Mouse (Mus musculus) T-helper 17 cell (primary cell): ENCODE measurements around the gene Caprin1.

ENCODE experiments used
- in situ Hi-C, 2 experiments: fragments of 300-600 bp; cut with MboI, MseI; formaldehyde crosslinking; loops; 1 replicate in 1 of 2; 2 replicates in 1 of 2; pipeline ENCODE4 v1.15.1; 2025; ENCODE audit warnings: high pct_unique_total_duplicates in 2 of 2

The Caprin1 gene

DNA sequence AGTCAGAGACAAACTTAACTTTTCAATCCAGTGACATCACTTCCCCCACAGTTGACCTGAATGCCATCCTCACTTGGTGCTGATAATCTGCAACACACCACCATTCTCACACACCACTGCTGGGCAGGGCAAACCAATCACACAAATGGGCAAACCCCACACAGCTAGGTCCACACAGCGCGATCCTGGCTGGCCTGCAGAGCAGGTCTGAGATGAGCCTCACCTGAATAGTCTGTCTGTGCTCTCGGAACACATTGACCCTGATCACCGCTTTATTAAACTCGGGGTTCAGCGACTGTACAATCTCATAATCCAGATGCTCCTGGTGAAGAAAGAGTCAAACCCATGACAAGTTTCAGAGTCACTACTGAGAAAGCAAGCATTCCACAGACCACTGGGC is 54.6 kb downstream of the Caprin1 start:
- in situ Hi-C loops, result loop anchor here (5.0 kb wide), 2 partner anchors 186 to 286 kb away; no protein-coding TSS in a partner anchor

DNA sequence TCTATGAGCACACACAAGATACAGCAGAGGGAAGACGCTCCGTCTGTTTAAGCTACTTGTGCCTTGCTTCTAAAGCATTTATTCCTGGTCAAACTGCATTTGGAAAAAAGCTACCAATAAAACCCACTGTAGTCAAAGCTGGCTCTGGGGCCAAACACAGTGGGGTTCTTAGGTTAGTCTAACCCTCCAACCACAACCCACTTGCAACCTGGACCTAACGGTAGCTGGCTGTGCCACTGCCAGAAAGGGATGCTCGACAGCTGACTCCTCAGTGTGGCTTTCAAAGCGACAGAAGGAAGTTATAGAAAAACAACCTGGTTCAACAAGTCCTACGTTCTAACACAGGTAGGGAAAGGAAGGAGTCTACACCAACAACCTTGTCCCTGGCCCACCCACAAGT is 66.0 kb downstream of the Caprin1 start:
- in situ Hi-C loops, result loop anchor here in 1 of 2 experiments (5.0 kb wide), 1 partner anchor 274 kb away; no protein-coding TSS in a partner anchor

DNA sequence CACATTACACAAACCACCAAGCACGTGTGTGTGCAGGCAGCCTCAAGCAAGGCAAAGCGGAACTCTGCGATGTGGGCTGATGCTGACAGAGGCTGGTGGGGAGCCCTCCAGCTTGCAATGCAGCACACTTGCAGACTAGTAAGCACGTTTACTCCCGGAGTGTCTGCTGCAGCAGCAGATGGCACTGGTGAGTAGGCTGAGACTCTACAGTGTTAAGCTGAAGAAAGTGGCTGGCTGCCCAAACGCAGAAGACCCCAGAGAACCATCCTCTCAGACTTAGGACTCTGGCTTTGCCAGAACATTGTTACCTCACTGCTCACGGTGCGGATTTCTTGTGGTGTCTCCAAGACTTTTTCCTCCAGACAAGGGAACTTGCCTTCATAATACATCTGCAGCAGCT is 66.5 kb downstream of the Caprin1 start:
- in situ Hi-C loops, result loop anchor here in 1 of 2 experiments (5.0 kb wide), 1 partner anchor 274 kb away; no protein-coding TSS in a partner anchor

DNA sequence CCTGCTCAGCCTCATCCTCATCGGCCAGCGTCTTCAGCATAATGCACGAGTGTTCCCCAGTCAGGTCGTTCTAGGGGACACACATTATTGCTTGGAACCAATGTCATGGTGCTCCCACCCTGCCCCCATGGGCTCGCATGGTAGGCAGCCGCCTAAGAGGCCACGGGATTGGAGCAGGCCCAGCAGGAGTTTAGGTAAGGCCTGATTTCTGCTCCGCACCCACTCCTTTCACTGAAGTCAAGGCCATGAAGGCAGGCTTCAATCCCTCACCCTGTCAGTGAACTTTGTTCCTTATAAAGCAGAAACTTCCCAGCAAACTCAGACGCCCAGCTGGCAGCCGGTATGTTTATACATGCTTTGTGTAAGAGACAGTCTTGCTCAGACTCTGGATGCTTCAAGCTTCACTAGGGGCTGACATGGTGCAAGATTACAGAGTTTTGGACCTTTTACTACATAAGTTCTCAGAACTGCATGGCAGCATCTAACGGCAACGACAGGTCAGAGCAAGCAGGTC is 69.4 kb downstream of the Caprin1 start:
- in situ Hi-C loops, result no loop called here

DNA sequence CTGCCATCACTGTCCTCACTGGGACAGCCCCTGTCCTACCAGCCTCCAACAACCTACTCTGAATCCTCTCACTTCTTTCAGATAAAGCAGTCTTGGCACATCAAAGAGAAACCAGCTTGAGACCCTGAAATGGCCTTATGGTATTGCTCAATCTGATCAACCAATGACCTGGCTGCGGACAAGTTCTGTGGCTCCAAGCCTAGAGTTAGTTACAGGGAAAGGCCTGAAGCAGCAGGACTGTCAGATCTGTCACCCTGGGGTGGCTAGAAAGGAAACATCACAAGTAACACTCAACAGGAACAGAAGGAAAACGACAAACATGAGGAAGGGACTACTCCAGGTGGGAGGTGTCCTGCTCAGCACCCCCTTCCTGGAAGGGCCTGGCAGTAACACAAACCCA is 72.9 kb downstream of the Caprin1 start:
- in situ Hi-C loops, result no loop called here

DNA sequence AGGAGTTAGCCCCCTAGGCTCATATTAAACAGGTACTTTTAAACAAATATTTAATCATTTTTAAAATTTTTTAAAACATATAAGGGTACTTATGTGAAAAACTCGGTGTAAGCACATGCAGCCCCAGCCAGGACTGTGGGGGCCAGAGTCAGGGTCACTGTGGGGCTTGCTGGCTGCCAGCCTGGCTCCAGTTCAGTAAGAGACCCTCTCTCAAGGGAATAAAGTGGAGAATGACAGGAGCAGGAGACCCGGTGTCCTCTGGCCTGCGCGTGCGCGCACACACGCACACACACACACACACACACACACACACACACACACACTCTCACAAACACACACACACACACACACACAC is 78.2 kb downstream of the Caprin1 start:
- in situ Hi-C loops, result loop anchor here in 1 of 2 experiments (10.0 kb wide), 1 partner anchor 154 kb away; the partner anchor contains the start of gene Abtb2

DNA sequence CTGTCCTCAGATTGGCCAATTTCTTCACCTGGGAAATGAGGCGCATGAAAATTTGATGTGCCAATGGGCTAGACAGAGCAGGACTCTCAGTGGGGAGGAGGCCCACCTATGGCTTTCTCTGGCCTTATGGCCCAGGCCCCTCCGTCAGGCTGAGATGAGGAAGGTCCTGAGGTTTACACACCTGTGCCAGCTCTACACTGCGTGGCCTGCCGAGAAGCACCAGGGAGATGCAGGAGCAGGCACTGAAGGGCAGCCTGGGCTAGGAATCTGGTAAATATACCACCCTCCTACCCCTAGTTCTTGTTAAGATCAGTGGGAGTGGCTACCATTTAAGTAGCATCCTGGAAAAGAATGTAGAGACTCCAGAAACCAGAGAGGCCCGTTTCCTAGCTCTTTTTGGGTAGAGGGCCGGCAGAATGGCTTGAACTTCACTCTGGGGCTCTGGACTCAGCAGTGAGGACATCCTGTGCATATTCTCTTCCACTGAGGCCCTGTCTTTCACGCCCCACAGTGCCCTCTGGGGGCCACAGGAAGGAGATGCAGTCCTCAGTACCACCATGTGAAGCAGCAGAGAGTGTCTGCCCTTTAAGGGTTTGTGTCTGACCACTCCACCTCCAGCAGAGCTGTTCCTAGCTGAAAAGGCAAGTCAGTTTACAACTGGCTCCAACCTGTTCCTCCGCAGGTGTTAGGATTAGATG is 78.7 kb downstream of the Caprin1 start:
- in situ Hi-C loops, result loop anchor here in 1 of 2 experiments (10.0 kb wide), 1 partner anchor 154 kb away; the partner anchor contains the start of gene Abtb2

DNA sequence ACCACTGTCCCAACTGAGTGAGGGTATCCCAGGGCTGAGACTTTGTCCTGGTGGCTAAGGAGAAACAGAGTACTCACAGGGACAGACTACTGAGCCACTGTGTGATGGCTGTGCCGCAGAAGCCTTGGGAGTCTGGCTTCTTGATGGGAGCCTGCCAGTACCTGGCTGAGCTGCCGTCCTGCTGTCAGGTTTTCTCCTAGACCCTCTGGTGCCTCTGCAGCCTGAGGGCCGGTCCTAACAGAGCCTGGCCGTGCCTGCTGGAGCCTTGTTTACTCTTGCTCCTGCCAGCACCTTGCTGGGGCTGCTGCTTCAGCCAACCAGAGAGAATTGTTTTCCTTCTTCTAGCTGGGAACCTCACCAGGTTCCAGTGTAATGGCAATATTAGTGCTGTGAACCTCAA is 83.0 kb downstream of the Caprin1 start:
- in situ Hi-C loops, result loop anchor here in 1 of 2 experiments (5.0 to 10.0 kb wide), 2 partner anchors 42 to 150 kb away; partner anchors contain the start of gene Abtb2

DNA sequence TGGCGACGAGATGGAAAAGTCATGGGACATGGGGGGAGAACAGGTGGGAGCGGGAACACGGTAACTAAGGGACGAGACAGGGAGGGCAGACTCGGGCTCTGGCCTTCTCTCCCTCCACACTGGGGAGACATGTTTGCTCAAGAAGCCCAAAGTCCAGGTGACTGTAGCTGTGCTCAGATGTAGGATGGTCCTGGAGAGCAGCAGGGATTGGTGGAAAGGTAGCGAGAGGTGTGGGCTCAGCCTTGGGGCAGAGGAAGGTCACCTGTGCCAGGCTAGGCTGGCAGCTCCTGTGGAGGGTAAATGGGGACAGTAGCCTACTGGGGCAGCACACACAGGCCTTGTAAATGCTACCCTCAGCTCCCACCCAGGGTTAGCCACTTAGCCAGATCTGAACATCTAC is 83.6 kb downstream of the Caprin1 start:
- in situ Hi-C loops, result loop anchor here in 1 of 2 experiments (5.0 to 10.0 kb wide), 2 partner anchors 42 to 149 kb away; partner anchors contain the start of gene Abtb2
